Mouse (Mus musculus): ENCODE data around the gene Epm2aip1.

Epm2aip1 gene

DNA sequence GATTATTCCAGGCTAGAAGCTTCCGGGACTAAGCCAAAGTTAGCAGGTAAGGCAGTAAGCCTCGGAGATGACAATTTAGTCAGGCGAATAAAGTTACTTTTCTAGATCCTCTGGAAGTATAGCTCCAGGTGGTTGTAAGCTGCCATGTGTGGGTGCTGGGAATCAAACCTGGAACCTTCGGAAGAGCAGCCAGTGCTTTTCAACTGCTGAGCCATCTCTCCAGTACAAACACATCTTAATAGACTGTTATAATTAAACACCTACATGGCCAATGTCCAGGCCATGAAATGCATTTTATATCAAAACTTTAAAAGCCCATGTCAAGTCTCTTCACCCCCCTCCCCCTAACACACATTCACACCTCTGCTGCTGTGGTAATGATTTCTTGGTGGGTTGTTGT, 16.2 kb downstream of the Epm2aip1 start:
- no peak for DNase-seq (ENCODE audit: low spot score)

DNA sequence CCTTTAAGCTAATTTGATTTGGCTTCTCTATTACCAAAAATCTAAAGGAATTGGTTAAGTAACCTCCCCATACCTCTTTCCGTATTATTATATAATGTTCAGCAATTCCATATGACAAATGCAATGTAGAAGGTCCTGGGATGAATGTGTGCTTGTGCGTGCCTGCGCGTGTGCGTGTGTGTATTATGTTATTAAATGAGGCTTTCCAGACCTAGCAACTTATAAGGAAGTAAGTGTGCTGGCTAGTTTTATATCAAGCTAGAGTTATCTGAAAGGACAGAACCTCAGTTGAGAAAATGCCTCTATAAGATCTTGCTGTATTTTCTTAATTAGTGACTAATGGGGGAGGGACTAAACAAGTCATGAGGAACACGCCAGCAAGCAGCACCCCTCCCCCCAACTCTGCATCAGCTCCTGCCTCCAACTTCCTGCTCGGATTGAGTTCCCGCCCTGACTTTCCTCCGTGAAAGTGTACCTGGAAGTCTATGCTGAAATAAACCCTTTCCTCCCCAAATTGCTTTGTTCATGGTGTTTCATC, 17.6 kb downstream of the Epm2aip1 start:
- no peak for DNase-seq (ENCODE audit: low spot score)

DNA sequence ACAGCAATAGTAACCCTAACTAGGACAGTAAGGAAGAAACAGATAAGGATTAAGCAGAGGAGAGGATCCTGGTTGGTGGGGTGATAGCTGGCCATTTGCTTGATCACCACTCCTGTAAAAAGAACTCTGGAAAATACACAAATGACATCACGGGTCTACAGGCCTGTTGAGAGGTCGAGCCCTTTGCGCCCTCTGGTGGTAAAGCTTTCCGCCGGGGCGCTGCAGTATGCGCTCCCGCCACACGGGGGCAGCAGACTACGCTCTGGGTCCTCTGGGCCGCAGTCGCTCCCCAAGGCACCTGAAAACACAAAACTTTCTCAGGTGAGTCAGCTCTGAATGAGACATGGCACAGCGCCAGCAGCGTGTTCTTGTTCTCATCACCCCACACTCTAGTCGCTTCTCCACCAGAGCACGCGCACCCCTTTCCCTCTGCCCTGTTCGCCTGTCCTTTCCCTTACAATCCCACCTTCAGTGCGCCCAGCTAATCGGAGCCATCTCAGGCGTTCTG, 18.2 kb downstream of the Epm2aip1 start:
- DNase-seq (ENCODE audit: low spot score), result peak; percentile 97

DNA sequence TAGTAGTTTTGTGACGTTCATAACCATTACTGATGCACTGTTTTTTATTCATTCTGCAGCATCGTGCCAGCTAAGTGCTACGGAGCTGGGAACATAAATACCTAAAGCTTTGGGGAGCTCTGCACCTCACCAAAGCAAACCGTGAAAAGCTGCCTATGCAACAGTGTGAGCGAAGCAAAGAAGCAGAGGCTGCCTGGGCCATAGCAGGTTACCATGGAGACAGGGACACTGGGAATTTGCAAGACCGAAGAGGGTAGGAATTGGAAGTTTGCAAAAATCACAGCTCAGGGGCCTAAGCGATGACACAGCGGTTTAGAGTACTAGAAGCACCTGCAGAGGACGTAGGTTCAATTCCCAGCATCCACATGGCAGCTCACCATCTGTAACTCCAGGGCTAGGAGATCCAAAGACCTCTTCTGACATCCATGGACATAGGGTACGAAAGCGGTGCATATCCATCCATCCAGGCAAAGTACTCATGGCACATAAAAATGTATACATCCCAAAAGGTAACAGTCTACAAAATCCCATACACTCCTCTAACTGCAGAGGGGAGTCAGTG, 18.9 kb downstream of the Epm2aip1 start:
- DNase-seq (ENCODE audit: low spot score), result no peak

DNA sequence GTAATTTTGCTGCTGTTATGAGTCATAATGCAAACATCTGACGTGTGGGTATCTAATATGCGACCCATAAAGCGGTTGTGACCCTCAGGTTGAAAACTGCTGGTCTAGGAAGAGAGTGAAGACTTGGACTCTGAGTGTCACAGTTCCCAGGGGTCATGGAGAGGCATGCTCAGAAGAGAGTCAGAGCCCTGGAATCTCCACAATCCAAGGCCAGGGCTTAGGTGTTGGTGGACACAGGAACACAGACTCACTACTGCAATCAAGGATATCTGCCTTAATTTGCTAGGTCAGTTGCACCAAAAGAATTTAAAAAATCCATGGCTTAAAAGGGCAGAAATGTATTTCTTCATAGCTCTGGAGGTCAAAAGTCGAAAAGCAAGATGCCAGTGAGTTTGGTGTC, 21.5 kb downstream of the Epm2aip1 start:
- no peak for DNase-seq (ENCODE audit: low spot score)

DNA sequence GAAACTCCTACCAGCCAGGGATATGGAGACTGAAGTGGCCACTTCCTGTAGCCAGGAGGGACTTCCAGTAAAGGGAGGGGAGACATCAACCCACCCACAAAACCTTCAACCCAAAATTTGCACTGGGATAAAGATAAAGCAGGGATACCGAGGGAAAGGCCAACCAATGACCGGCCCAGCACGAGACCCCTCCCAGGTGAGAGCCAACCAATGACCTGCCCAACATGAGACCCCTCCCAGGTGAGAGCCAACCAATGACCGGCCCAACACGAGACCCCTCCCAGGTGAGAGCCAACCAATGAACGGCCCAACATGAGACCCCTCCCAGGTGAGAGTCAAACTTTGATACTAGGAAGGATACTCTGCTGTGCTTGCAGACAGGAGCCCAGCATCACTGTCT, 23.2 kb downstream of the Epm2aip1 start:
- DNase-seq (ENCODE audit: low spot score), result no peak

DNA sequence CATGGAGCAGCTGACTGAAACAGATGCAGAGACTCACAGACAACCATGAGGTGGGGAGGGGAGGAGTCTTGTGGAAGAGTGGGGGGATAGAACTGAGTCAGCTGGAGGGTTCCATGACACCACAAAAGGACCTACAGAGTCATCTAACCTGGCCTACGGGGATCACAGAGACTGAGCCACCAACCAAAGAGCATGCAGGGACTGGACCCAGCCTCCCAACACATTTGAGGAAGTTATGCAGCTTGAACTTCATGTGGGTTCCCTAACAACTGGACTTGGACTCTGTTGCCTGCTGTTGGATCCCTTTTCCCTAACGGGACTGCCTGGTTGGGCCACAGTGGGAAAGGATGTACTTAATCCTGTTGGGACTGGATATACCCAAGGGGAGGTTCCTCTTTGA, 23.6 kb downstream of the Epm2aip1 start:
- DNase-seq (ENCODE audit: low spot score), result no peak

DNA sequence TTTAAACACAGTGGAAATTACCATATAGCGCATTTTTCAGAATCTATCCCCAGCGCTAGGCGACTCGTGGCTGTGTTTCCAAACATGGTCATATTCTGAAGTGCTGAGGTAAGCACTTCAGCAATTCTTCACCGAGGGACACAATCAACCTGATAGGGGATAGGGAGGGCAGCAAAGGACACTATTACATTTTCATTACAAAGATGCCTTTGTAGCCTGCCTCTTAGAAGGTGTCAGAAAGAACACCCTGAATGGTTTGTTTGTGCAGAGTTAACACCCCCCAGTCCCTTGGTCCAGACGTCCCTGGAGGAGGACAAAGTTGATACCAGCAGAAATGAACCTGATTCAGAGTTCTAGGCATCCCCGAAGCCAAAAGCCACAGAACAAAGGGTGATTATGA, 24.7 kb downstream of the Epm2aip1 start:
- no peak for DNase-seq (ENCODE audit: low spot score)

DNA sequence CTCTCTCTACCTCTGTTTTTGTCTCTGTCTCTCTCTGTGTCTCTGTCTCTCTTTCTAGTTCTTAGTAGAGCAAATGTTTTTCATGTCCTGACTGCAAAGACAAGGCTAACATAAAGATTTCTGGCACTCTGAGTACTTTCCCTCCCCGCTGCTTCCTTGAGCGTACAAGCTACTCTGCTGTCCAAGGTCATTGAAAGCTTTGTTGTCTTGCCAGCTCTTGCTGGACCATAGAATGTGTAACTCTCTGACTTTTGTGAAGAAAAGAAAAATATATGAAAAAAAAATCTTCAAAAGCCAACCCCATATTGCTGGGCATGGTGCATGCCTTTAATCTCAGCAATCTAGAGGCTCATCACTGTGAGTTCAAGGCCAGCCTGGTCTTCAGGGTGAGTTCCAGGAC, 26.9 kb downstream of the Epm2aip1 start:
- DNase-seq (ENCODE audit: low spot score), result no peak

DNA sequence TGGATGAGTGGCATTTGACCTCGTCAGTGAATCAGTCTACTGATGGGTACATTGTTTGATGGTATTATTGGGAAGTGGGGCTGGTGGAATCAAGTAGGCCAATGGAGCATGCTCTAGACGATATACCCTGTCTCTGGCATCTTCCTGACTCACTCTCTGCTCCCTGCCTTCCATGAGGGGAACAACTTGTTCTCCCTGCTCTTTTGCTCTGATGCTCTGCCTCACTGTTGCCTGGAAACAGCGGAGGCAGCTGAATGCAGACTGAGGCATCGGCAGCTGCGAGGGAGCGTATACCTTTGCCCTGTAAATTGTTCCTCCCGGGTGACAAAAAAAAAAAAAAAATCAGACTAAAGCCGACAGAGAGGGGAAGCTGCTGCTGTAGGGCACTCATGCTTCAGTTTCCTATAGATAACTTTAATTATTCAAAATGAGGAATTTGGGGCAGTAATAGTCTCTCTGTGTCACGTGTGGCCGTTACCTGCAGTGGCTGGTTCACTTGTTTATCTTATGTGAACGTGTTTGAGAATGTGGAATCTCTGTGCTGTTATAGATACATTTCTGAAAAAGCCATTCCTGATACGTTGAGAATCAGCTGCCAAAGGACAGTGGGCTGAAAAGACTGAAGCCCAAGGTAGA, 30.6 kb downstream of the Epm2aip1 start:
- DNase-seq (ENCODE audit: low spot score), result no peak

DNA sequence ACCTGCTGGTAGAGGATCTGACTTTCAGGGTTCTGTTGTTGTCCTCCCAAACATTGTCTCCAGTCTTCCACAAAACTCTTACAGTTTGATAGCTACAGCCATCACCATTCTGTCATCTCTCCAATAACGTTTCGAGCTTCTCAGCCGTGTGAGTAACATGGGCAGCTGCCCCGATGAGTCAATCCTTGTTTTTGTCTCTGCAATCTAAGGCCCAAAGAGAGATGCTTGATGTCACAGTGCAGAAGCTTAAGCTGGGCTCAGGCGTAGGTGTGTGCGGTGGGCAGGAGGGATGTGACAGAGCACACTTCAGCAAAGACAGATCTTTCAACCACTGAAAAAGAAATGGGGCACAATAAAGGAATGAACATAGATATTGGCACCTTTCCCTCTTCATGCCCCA, 32.3 kb downstream of the Epm2aip1 start:
- DNase-seq (ENCODE audit: low spot score), result no peak

DNA sequence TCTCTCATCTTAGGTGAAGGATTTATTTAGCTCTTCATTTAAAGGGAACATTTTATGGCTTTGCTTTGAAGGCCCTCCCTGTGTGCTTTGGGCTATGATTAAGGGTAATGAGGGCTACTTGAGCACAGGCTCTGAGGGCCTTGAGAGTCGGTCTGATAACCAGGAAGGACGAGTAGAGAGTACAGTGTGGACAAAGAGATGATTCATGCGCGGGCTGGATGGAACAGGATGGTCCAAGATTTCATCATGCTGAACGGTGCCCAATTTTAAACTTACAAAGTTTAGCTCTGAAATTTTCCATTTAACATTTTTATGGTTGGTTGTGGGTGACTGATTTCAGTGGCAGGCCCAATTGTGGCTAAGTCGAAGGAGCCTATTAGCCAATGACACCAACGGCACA, 34.4 kb downstream of the Epm2aip1 start:
- no peak for DNase-seq (ENCODE audit: low spot score)

DNA sequence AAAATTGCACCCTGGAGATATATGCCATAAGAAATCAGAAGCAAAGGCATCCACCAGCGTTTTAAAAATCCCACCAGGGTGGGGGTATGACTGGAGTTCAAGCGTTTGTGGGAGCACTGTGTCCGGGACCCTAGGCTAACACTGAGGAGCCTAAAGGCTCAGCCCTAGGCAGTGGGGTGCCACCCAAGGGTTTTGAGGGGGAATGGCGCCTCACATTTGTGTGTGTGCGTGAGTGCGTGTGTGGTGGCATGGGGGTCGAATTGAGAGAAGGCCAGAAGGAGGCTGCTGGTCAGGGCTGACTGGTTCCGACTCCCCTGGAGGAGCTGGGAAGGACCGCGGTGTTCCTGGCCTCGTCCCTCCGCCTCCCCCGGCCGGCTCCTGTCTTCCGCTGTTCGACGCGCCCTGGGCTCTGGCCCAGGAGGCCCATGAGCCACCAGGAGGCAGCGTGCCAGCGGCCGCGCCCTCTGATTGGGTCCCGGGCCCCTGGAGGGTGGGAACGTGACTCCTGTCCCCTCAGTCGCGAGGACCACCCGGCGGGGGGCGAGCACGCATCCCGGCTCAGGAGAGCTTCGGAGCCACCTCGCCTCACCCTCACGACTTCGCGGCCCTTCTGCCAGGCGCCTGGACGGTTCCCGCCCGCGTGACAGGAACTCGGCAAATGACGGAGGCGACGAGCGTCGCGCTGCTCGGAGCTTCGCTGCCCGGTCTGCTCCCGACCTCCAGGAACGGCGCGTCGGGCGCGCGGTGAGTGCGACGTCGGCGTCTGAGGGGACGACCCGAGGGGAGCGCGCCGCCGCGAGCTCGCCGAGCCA, 39.5 kb downstream of the Epm2aip1 start, which contains the start of gene Trank1:
Gene Trank1, plus strand, starts transcription at position 709 of the 812 bp plus-strand sequence.
- DNase-seq (ENCODE audit: low spot score), result peak; percentile 21

DNA sequence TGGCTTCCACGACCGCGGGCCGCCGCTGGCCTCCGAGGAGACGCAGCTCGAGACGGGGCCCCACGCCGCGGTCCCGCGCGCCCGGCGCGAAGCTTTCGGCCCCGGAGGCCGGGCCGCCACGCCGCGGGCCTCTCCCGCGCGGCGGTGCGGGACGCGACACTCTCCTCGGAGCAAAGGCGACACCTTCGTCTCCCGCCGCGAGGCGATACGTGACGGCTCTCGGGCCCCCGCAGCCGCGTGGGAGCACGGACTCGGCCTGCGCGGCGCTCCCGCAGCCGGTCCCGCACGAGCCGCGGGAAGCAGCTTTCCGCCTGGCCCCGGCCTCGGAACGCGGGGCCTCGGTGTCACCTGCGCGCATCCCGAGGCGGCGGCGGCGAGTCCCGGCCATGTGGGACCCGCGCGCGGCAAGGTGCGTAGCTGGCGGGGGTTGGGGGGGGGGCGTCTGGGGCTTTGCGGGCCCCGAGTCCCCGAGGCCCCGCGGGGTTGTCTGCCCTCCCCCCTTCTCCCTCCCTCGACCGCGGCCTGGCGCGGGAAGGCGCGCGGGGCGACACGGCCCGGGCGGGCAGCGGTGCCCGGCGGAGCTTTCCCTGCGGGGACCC, 40.2 kb downstream of the Epm2aip1 start:
- DNase-seq (ENCODE audit: low spot score), result no peak

DNA sequence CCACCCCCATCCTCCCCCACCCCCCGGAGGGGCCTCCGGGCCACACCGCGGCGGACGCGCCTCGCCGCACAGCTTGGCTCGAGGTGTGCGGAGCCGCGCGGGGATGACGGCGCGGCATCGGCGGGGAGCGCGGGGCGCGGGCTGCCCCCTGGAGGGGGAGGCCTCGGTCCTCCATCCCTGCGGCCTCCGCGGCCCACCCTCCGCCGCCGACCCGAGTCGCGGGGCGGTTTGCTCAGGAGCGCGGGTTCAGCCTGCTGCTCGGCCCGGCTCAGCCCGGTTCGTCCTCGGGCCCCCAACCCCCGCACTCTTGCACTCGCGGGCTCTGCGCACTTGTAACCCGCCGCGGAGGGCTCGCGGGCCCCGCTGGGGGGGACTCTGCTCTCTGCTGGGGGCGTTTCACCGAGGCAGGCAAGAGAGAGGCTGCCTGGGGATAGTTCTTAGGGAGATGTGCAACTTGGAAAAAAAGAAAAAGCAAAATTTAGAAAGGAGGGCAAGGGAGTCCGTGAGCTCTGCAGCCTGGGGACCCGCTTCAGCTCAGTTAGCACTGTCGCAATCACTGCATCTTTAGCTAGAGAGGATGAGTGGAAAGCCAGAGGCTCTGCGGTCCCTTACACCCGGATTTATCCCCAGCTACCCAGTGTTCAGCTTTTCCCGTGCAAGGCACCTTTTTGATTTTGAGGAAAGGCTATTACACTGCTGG, 40.9 kb downstream of the Epm2aip1 start:
- no peak for DNase-seq (ENCODE audit: low spot score)

DNA sequence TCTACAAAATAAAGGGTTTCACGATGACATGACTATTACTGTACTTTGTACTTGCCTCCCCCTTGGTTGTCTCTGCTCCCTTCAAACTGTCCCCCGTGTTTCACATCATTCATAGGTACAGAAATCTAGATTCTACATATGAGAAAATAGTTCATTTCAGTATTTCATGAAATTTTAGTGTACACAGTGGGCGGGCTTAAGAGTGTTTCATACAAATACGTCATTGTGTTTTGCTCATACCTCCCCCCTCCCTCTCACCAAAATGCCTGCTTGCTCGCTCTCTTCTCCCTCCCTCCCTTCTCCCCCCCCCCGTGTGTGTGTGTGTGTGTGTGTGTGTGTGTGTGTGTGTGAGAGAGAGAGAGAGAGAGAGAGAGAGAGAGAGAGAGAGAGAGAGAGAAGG, 41.6 kb downstream of the Epm2aip1 start:
- DNase-seq (ENCODE audit: low spot score), result no peak

DNA sequence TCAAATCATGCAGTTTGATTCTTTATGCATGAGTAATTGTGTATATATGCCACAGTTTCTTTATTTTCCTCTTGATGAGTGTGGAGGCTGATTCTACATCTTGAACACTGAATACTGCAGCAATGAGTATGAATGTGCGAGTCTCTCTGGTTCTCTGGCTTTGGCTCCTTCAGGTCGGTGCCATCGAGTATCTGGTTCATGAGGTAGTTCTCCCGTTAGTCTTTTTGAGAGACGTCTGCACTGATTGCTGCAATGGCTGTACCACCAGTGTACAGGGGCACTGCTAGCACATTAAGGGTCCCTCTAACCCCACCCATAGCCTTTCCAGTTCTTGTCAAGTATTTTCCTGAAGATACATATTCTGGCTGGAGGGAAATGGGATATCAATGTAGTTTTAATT, 42.1 kb downstream of the Epm2aip1 start:
- no peak for DNase-seq (ENCODE audit: low spot score)

DNA sequence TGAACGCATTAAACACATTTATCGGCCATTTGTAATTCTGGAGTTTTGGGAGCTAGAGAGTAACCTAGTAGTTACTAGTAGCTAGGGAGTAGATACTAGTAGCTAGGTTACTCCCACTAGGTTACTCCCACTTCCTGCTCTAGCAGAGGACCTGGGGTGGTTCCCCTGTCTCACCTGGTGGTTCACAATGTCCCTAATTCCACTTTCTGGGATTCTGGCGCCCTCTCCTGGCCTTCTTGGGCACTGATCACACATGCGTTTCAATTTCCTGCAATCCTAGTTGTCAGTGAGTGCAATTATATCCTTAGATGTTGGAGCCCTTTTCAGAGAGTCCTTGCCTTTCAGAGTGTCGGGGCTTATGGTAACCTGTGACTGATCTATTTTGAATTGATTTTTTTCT, 42.5 kb downstream of the Epm2aip1 start:
- peak; percentile 55 for DNase-seq (ENCODE audit: low spot score)

DNA sequence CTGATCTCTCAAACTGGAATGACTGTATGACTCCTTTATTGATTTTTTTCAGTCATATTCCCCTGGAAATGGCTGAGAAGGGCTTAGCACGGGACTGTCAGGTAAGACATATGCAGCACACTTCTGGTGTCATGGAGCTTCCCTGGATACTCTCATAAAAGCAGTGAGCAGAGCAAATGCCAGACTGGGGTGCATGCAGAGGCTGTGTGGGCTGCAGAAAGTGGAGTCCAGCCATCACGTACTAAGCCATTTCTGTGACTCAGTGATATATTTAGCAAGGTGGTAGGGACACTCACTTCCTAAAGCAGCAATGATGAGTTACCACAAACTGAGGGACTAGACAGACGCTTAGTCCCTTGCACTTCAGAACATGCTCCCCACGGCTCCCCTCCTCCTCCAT, 49.2 kb downstream of the Epm2aip1 start:
- no peak for DNase-seq (ENCODE audit: low spot score)

DNA sequence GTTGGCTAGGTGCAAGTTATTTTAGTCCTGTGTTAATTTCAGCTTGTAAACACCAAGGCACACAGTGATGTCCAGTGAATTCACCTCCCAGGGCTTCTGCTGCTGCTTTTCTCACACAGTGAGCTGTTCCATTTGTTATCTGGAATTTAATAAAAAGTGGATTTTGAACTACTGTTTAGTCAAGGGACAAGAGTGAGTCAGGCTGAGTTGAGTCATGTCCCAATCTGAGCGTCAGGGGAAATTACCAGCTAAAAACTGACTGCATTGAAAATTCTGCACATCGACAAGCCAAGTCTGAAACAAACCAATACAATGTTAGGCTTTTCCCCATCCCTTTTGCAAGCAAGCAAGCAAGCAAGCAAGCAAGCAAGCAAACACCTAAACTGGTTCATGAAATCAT, 53.2 kb downstream of the Epm2aip1 start:
- no peak for DNase-seq (ENCODE audit: low spot score)
